Mouse (Mus musculus) ES-Bruce4 (cell line): ENCODE results near the gene Klhl25.

Source experiments
- CTCF ChIP-seq: IDR thresholded peaks from one replicate; pipeline ENCODE4 v1.8.1; 2011; ENCODE audit warnings: low read depth, low read length
- POLR2A ChIP-seq: IDR thresholded peaks from one replicate; pipeline ENCODE4 v1.8.1; 2011; ENCODE audit warnings: low read length; ENCODE audit not compliant: insufficient read depth

GRCm38 (mm10) chr7:75807460-75808304 lies 40.4 kb upstream of the Klhl25 start:
- TF ChIP-seq CTCF: peak; percentile 30
- no peak for TF ChIP-seq POLR2A
